Mouse (Mus musculus): ENCODE measurements at regions not wholly inside any gene's neighbourhood (a gene's known extent, or its start where the extent isn't known, plus 50 kb on each side); places are given as distances from the start of the nearest gene placed in this dataset.

DNA sequence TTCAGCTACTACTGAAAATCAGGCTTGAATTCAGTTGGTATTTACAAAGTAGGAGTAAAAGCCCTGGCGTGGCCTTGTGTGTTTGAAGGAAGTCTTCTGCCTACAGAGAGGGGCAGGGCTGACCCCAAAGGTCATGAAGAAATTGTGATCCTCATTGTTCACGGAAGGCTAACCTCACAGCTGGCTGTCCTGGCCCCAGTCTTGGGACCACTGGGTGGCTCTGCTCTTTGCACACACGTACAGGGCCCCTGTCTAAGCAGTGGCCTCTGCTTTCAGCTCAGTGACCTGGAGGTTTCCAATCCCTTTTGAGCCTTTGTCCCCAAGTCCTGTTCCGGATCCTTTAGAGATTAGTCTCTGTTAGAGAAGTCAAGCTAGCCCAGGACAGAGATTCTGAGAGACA, 99.3 kb upstream of the Kit start:
- no peak for DNase-seq

GRCm38 (mm10) chr5:75478499-75478898, 96.2 kb upstream of the Kit start:
- DNase-seq, result peak; percentile 65

DNA sequence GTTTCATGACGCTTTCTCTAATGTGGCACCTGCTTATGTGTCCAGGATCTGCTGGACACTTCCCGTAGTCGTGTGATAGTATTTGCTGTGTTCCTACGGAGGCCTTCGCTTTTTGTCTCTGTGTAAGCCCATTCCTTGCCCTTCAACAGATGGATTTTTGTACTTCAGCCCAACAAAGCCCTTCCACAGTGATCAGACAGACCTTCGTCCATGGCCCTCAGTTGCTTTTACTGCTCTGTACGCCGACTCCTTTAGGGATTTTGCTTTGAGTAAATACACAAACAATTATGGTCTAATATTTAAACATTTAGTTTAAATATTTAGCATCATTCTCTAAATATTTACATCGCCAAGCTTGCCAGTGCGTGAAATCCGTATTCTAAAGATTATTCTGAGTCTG, 95.6 kb upstream of the Kit start:
- DNase-seq, result no peak

DNA sequence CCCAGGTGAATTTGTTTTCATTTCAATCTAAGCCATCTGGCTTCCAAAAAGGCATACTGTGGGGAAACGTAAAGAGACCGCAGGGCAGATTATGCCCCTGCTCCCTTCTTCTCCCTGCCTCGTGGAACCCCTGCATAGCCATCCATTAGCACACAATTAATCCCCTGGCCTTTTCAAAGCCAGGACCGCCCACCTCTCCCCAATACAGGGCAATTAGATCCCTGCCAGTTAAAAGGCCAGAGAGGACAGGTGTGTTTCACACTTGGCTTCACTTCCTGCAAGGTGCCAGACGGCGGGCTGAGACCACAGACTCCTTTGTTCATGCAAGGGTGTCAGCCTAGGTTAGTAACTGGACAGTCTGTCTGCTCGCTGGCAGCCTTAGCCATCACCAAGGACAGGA, 93.1 kb upstream of the Kit start:
- no peak for DNase-seq

DNA sequence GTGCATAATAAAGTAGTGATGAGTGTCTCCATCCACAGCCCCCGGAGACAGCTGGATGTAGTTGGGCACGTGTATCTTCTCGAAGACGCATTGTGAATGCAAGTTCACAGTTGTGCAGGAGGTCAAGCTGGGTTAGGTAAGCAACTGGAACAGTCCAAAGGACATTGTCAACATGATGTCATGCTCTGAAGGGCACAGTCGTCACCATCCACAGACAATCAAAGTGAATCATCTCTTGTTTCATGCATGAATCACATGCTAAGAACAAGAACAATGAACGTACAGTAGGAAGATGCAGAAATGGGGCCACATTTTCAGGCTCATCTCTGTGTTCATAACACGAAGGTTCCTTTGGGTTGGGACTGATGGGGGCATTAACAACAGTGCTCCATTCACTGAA, 90.4 kb upstream of the Kit start:
- no peak for DNase-seq

DNA sequence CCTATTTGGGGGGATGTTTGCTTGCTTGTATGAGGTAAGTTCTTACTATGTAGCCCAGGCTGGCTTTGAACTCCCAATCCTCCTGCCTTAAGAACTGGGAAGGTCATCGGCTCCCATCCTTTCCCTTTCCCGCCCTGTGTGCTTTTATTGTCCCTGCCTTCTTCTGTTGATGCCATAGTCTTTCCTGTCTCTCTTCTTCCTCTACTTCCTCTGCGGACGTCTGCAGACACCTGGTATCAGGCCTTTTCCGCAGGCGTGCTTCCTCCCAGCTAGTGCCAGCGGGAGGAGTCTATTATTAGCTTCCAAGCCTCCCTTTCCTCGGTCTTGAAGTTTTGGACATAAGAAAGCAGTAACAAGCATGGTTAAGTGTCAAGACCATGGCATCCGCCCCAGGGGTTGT, 83.9 kb upstream of the Kit start:
- DNase-seq, result peak; percentile 23

DNA sequence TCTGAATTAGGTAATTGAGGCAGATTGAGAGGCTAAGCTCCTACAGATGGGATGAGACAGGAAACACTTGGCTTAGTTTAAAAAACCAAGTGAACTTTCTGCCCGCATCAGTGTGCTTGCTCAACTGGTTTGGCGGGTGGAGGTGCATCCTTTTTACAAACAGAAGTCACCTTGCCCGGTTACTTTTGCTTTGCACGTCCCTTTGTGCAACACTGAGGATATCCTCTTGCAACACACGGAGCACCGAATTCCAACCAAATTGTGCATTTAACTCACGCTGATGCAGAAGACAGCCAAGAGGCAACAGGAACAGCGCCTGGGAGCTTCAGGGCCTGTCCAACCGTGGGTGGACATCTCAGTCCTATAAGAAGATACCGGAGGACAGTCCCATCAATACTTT, 80.6 kb upstream of the Kit start:
- no peak for DNase-seq

- no peak for DNase-seq
Observed at GRCm38 (mm10) chr5:75499053-75499452, 75.7 kb upstream of the Kit start.

- DNase-seq, result no peak
Observed at GRCm38 (mm10) chr5:75499695-75500094, 75.0 kb upstream of the Kit start.

GRCm38 (mm10) chr5:75500654-75501416, 73.9 kb upstream of the Kit start:
- no peak for DNase-seq

GRCm38 (mm10) chr5:75503673-75504072, 71.0 kb upstream of the Kit start:
- DNase-seq, result no peak

GRCm38 (mm10) chr5:75512521-75513422, 61.9 kb upstream of the Kit start:
- no peak for DNase-seq

GRCm38 (mm10) chr5:75518213-75518612, 56.5 kb upstream of the Kit start:
- DNase-seq, result no peak

GRCm38 (mm10) chr5:75523041-75523678, 51.6 kb upstream of the Kit start:
- DNase-seq, result no peak

Data from lung, postnatal 36 days (tissue).